Mouse (Mus musculus): ENCODE measurements around the gene Kcnj4. TPM values are rescaled to one million over a fixed set of nuclear protein-coding genes. Genes with fewer than 3 reads are reported as not detected.

Kcnj4 gene
- polyA plus RNA-seq, 2 experiments: not detected

GRCm38 (mm10) chr15:79529935-79530334 is 24.9 kb upstream of the Kcnj4 start:
- ATAC-seq (ENCODE audit: insufficient read depth): peak; percentile 31; the same call in 1 of the 2 replicates
- 83% methylated on average over 7 of the region's 7 CpGs for WGBS (ENCODE audit: insufficient replicate concordance)
- TF ChIP-seq EP300 (IDR thresholded peaks at IDR 0.05; ENCODE audit: low read depth): no peak
- TF ChIP-seq CTCF (IDR thresholded peaks at IDR 0.05; ENCODE audit: low read depth): no peak

GRCm38 (mm10) chr15:79527991-79528639 is 23.1 kb upstream of the Kcnj4 start:
- Histone ChIP-seq H3K27ac (no peak overlapping the region), H3K36me3 (replicated peaks; ENCODE audit: control insufficient read depth, insufficient read depth, low read depth) (peaks cover 59% of the 10 kb centered on the region), H3K27me3 (ENCODE audit: control insufficient read depth, insufficient read depth, low read length) (no peaks in the 10 kb centered on the region), H3K9me3 (ENCODE audit: control insufficient read depth, low read length) (no peaks in the 10 kb centered on the region), H3K4me1 (replicated peaks; ENCODE audit: control insufficient read depth in 2 of 2, insufficient read depth in 2 of 2, low read length in 1 of 2) (no peaks in the 10 kb centered on the region), H3K4me3 (ENCODE audit: insufficient read depth in 1 of 2, low read depth in 2 of 2, low read length in 2 of 2) (no peak overlapping the region), H3K9ac (replicated peaks) (no peak overlapping the region), H3K4me2 (ENCODE audit: low read depth) (no peak overlapping the region)
- DNase-seq (ENCODE audit: low read depth in 3 of 3, low spot score in 3 of 3) (no peak), ATAC-seq (ENCODE audit: insufficient read depth) (no peak)
- 83% methylated on average over 5 of the region's 5 CpGs for WGBS (ENCODE audit: insufficient replicate concordance)
- TF ChIP-seq EP300 (IDR thresholded peaks at IDR 0.05; ENCODE audit: low read depth) (no peak), CTCF (IDR thresholded peaks at IDR 0.05; ENCODE audit: low read depth) (no peak)

More at GRCm38 (mm10) chr15:79529935-79530334, 24.9 kb upstream of the Kcnj4 start:
- H3K4me2 ChIP-seq (ENCODE audit: low read depth): no peak overlapping the region
- no peak overlapping the region for H3K9ac ChIP-seq (replicated peaks)
- H3K4me3 ChIP-seq (ENCODE audit: insufficient read depth in 1 of 2, low read depth in 2 of 2, low read length in 2 of 2): no peak overlapping the region
- peaks cover 77% of the 10 kb centered on the region for H3K36me3 ChIP-seq (replicated peaks; ENCODE audit: control insufficient read depth, insufficient read depth, low read depth)
- no peaks in the 10 kb centered on the region for H3K27me3 ChIP-seq (ENCODE audit: control insufficient read depth, insufficient read depth, low read length)
- H3K4me1 ChIP-seq (replicated peaks; ENCODE audit: control insufficient read depth in 2 of 2, insufficient read depth in 2 of 2, low read length in 1 of 2): no peaks in the 10 kb centered on the region
- H3K9me3 ChIP-seq (ENCODE audit: control insufficient read depth, low read length): no peaks in the 10 kb centered on the region
- H3K27ac ChIP-seq: no peak overlapping the region
- DNase-seq (ENCODE audit: low read depth in 3 of 3, low spot score in 3 of 3): no peak

GRCm38 (mm10) chr15:79527192-79527591 is 22.2 kb upstream of the Kcnj4 start:
- DNase-seq (ENCODE audit: low read depth in 3 of 3, low spot score in 3 of 3): no peak
- no peaks in the 10 kb centered on the region for H3K4me1 ChIP-seq (replicated peaks; ENCODE audit: control insufficient read depth in 2 of 2, insufficient read depth in 2 of 2, low read length in 1 of 2)
- H3K27ac ChIP-seq: no peak overlapping the region
- H3K27me3 ChIP-seq (ENCODE audit: control insufficient read depth, insufficient read depth, low read length): no peaks in the 10 kb centered on the region
- H3K4me2 ChIP-seq (ENCODE audit: low read depth): no peak overlapping the region
- no peaks in the 10 kb centered on the region for H3K9me3 ChIP-seq (ENCODE audit: control insufficient read depth, low read length)
- no peak for ATAC-seq (ENCODE audit: insufficient read depth)
- H3K4me3 ChIP-seq (ENCODE audit: insufficient read depth in 1 of 2, low read depth in 2 of 2, low read length in 2 of 2): no peak overlapping the region
- 77% methylated on average over 4 of the region's 4 CpGs for WGBS (ENCODE audit: insufficient replicate concordance)
- H3K36me3 ChIP-seq (replicated peaks; ENCODE audit: control insufficient read depth, insufficient read depth, low read depth): peaks cover 50% of the 10 kb centered on the region
- H3K9ac ChIP-seq (replicated peaks): no peak overlapping the region
- TF ChIP-seq CTCF (IDR thresholded peaks at IDR 0.05; ENCODE audit: low read depth): no peak
- TF ChIP-seq EP300 (IDR thresholded peaks at IDR 0.05; ENCODE audit: low read depth): no peak

GRCm38 (mm10) chr15:79525979-79526768 is 21.1 kb upstream of the Kcnj4 start:
- no peak overlapping the region for H3K27ac ChIP-seq
- no peak for DNase-seq (ENCODE audit: low read depth in 3 of 3, low spot score in 3 of 3)
- no peak overlapping the region for H3K4me3 ChIP-seq (ENCODE audit: insufficient read depth in 1 of 2, low read depth in 2 of 2, low read length in 2 of 2)
- no peaks in the 10 kb centered on the region for H3K9me3 ChIP-seq (ENCODE audit: control insufficient read depth, low read length)
- H3K4me1 ChIP-seq (replicated peaks; ENCODE audit: control insufficient read depth in 2 of 2, insufficient read depth in 2 of 2, low read length in 1 of 2): no peaks in the 10 kb centered on the region
- no peak overlapping the region for H3K9ac ChIP-seq (replicated peaks)
- peaks cover 39% of the 10 kb centered on the region for H3K36me3 ChIP-seq (replicated peaks; ENCODE audit: control insufficient read depth, insufficient read depth, low read depth)
- ATAC-seq (ENCODE audit: insufficient read depth): no peak
- TF ChIP-seq EP300 (IDR thresholded peaks at IDR 0.05; ENCODE audit: low read depth) (no peak), CTCF (IDR thresholded peaks at IDR 0.05; ENCODE audit: low read depth) (no peak)
- WGBS (ENCODE audit: insufficient replicate concordance): 61% methylated on average over 9 of the region's 9 CpGs
- no peaks in the 10 kb centered on the region for H3K27me3 ChIP-seq (ENCODE audit: control insufficient read depth, insufficient read depth, low read length)
- H3K4me2 ChIP-seq (ENCODE audit: low read depth): no peak overlapping the region

GRCm38 (mm10) chr15:79525564-79525963 is 20.5 kb upstream of the Kcnj4 start:
- ATAC-seq (ENCODE audit: insufficient read depth) (no peak), DNase-seq (ENCODE audit: low read depth in 3 of 3, low spot score in 3 of 3) (no peak)
- WGBS (ENCODE audit: insufficient replicate concordance): 79% methylated on average over 5 of the region's 5 CpGs
- H3K4me1 ChIP-seq (replicated peaks; ENCODE audit: control insufficient read depth in 2 of 2, insufficient read depth in 2 of 2, low read length in 1 of 2): no peaks in the 10 kb centered on the region
- no peak overlapping the region for H3K4me3 ChIP-seq (ENCODE audit: insufficient read depth in 1 of 2, low read depth in 2 of 2, low read length in 2 of 2)
- no peaks in the 10 kb centered on the region for H3K9me3 ChIP-seq (ENCODE audit: control insufficient read depth, low read length)
- H3K9ac ChIP-seq (replicated peaks): no peak overlapping the region
- H3K4me2 ChIP-seq (ENCODE audit: low read depth): no peak overlapping the region
- TF ChIP-seq CTCF (IDR thresholded peaks at IDR 0.05; ENCODE audit: low read depth) (no peak), EP300 (IDR thresholded peaks at IDR 0.05; ENCODE audit: low read depth) (no peak)
- H3K27ac ChIP-seq: no peak overlapping the region
- H3K27me3 ChIP-seq (ENCODE audit: control insufficient read depth, insufficient read depth, low read length): no peaks in the 10 kb centered on the region
- H3K36me3 ChIP-seq (replicated peaks; ENCODE audit: control insufficient read depth, insufficient read depth, low read depth): peaks cover 33% of the 10 kb centered on the region

Data from liver, embryonic 14.5 days (tissue).